Comparison of ENCODE assay signal across 8 mouse cellular contexts in the genomic region with DNA sequence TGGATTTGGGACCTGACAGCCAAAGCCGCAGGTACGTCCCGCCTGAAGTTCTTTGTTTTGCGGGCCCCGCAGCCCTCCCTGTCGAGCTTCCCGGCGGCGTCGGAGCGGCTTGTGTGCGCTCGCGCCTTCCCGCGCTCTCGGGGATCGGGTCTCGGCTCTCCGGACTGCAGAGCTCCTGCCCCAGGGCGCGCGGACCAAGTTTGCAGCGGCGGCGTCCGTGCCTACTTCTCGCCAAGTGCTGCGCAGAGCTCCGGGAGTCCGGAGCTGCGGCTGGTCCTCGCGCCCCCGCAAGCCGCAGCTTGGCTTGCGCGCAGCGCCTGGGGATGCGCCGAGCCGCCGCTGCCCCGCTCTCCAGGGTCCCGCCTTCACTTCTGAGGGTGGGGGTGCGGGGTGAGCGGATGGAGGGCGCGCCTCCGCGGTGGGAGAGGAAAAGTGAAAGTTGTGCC. TPM values are rescaled to one million over a fixed set of nuclear protein-coding genes. Genes with fewer than 3 reads are reported as not detected.
DNase-seq lines count a peak whose midpoint lies in the region; ATAC-seq and TF ChIP-seq lines count a peak whose summit lies in the region.

No protein-coding gene starts in this region.

- TF ChIP-seq CTCF in embryonic fibroblast, embryonic 13.5 days (IDR thresholded peaks at IDR 0.05; ENCODE audit: borderline replicate concordance, insufficient read depth, low read length): no peak

- H3K9me3 ChIP-seq in heart, embryonic 16.5 days (replicated peaks; ENCODE audit: control insufficient read depth, low read length): no peaks in the 10 kb centered on the region
- H3K9me3 ChIP-seq in limb, embryonic 10.5 days (replicated peaks): no peaks in the 10 kb centered on the region
- H3K9me3 ChIP-seq in midbrain, embryonic 11.5 days (ENCODE audit: control insufficient read depth, low read length): no peaks in the 10 kb centered on the region
- H3K9me3 ChIP-seq in stomach, embryonic 15.5 days: no peaks in the 10 kb centered on the region

- H3K4me1 ChIP-seq in embryonic fibroblast, embryonic 13.5 days (ENCODE audit: control insufficient read depth, insufficient read depth, low read length): peaks cover 9% of the 10 kb centered on the region; the same call in 1 of the 2 replicates
- H3K4me1 ChIP-seq in heart, embryonic 16.5 days (ENCODE audit: control insufficient read depth, insufficient read depth, low read length): 0 out of 2 replicates have a peak, but pooled peaks cover 2% of the 10 kb centered on the region
- H3K4me1 ChIP-seq in limb, embryonic 10.5 days: peaks cover 48% of the 10 kb centered on the region
- peaks cover 14% of the 10 kb centered on the region for H3K4me1 ChIP-seq in midbrain, embryonic 11.5 days (ENCODE audit: control insufficient read depth, insufficient read depth, low read length)
- H3K4me1 ChIP-seq in stomach, embryonic 15.5 days: peaks cover under 1% of the 10 kb centered on the region; the same call in 1 of the 2 replicates

- DNase-seq in 3134 (ENCODE audit: extremely low read depth, insufficient read length, low spot score): peak; percentile 77
- DNase-seq in MN1 (ENCODE audit: low spot score): peak; percentile 6
- no peak for DNase-seq in limb, embryonic 10.5 days (ENCODE audit: low spot score)
- peak; percentile 94 for DNase-seq in midbrain, embryonic 11.5 days (ENCODE audit: low spot score, missing footprints)
- DNase-seq in layer of hippocampus, adult 8-10 months (ENCODE audit: low spot score in 2 of 2): no peak

- peaks cover 35% of the 10 kb centered on the region for H3K27me3 ChIP-seq in heart, embryonic 16.5 days (ENCODE audit: control insufficient read depth, insufficient read depth, low read length)
- H3K27me3 ChIP-seq in limb, embryonic 10.5 days (ENCODE audit: low read depth, poor library complexity, severe bottlenecking): no peaks in the 10 kb centered on the region
- H3K27me3 ChIP-seq in midbrain, embryonic 11.5 days (ENCODE audit: control insufficient read depth, insufficient read depth, low read length): peaks cover 4% of the 10 kb centered on the region
- H3K27me3 ChIP-seq in stomach, embryonic 15.5 days (replicated peaks): no peaks in the 10 kb centered on the region

- H3K9ac ChIP-seq in heart, embryonic 16.5 days (ENCODE audit: low read length): peak overlapping the region; percentile 84
- peak overlapping the region; percentile 98 for H3K9ac ChIP-seq in midbrain, embryonic 11.5 days (ENCODE audit: low read length)
- peak overlapping the region; percentile 61 for H3K9ac ChIP-seq in stomach, embryonic 15.5 days

- 0 out of 2 replicates have a peak, but pooled peaks have one; percentile 23 for TF ChIP-seq POLR2A in embryonic fibroblast, embryonic 13.5 days (IDR thresholded peaks at IDR 0.05; ENCODE audit: low read depth, low read length)

- H3K36me3 ChIP-seq in heart, embryonic 16.5 days (ENCODE audit: control insufficient read depth, insufficient read depth): no peaks in the 10 kb centered on the region
- H3K36me3 ChIP-seq in limb, embryonic 10.5 days: no peaks in the 10 kb centered on the region
- H3K36me3 ChIP-seq in midbrain, embryonic 11.5 days (ENCODE audit: control insufficient read depth, insufficient read depth, low read length): no peaks in the 10 kb centered on the region
- H3K36me3 ChIP-seq in stomach, embryonic 15.5 days: no peaks in the 10 kb centered on the region

- peak overlapping the region; percentile 81 for H3K4me3 ChIP-seq in embryonic fibroblast, embryonic 13.5 days (ENCODE audit: insufficient read depth, low read length)
- H3K4me3 ChIP-seq in heart, embryonic 16.5 days (ENCODE audit: low read length): peak overlapping the region; percentile 75
- H3K4me3 ChIP-seq in limb, embryonic 10.5 days: peak overlapping the region; percentile 98
- peak overlapping the region; percentile 90 for H3K4me3 ChIP-seq in midbrain, embryonic 11.5 days (ENCODE audit: low read depth, low read length)
- H3K4me3 ChIP-seq in stomach, embryonic 15.5 days (replicated peaks): peak overlapping the region; percentile 62

- peak overlapping the region; percentile 96 for H3K27ac ChIP-seq in embryonic fibroblast, embryonic 13.5 days (ENCODE audit: insufficient read depth, low read length)
- peak overlapping the region; percentile 89 for H3K27ac ChIP-seq in heart, embryonic 16.5 days (ENCODE audit: low read length)
- H3K27ac ChIP-seq in limb, embryonic 10.5 days: peak overlapping the region; percentile 100
- H3K27ac ChIP-seq in midbrain, embryonic 11.5 days (ENCODE audit: low read depth, low read length): peak overlapping the region; percentile 98
- H3K27ac ChIP-seq in stomach, embryonic 15.5 days: peak overlapping the region; percentile 95

- WGBS in heart, embryonic 16.5 days: under 1% methylated on average over 51 of the region's 51 CpGs
- WGBS in limb, embryonic 10.5 days: under 1% methylated on average over 51 of the region's 51 CpGs
- under 1% methylated on average over 51 of the region's 51 CpGs for WGBS in midbrain, embryonic 11.5 days
- WGBS in stomach, embryonic 15.5 days: under 1% methylated on average over 51 of the region's 51 CpGs

- no peak for ATAC-seq in heart, embryonic 16.5 days (replicated peaks; ENCODE audit: extremely low read depth, insufficient read depth, low FRiP score)
- peak; percentile 5; the same call in 1 of the 2 replicates for ATAC-seq in midbrain, embryonic 11.5 days (ENCODE audit: low FRiP score)
- ATAC-seq in stomach, embryonic 15.5 days (ENCODE audit: insufficient read depth, low FRiP score, low read depth): no peak

- H3K4me2 ChIP-seq in heart, embryonic 16.5 days (ENCODE audit: low read depth, low read length): peak overlapping the region; percentile 90
- H3K4me2 ChIP-seq in midbrain, embryonic 11.5 days: peak overlapping the region; percentile 71
- peak overlapping the region; percentile 76 for H3K4me2 ChIP-seq in stomach, embryonic 15.5 days

RNA-seq across cellular contexts. Expression of gene Gli3, which starts 1.1 kb away (rescaled TPM):
- 41.8 and 64.3 TPM in 2 replicates for polyA plus RNA-seq in embryonic fibroblast, embryonic 13.5 days (2011; ENCODE audit: insufficient read length, low read depth, missing spikeins)
- polyA plus RNA-seq in heart, embryonic 16.5 days (2015; fragmentation: Nextera tagmentation; extraction: Ambion mirVana): 4.3 and 5.7 TPM in 2 replicates
- 57.9 and 65.0 TPM in 2 replicates for polyA plus RNA-seq in limb, embryonic 10.5 days (2016; fragmentation: Nextera tagmentation; extraction: Ambion mirVana)
- 36.4 and 41.5 TPM in 2 replicates for polyA plus RNA-seq in midbrain, embryonic 11.5 days (2014; fragmentation: Nextera tagmentation; extraction: Ambion mirVana)
- polyA plus RNA-seq in stomach, embryonic 15.5 days (2015; fragmentation: Nextera tagmentation; extraction: Ambion mirVana): 17.8 and 18.9 TPM in 2 replicates
- total RNA-seq in layer of hippocampus, adult 8-10 months (2022): 10 to 100 TPM in 3 of 4 experiments, 1 to 10 TPM in 1; 9.6 to 10.2 (median 10.2) TPM

Comparison
In these comparisons a context has a peak if more than half of its experiments do, and no peak if none do; other contexts are left out.
1. DNase-seq: peak in 3134 (single experiment), MN1 (single experiment) and midbrain, embryonic 11.5 days (single experiment); none in limb, embryonic 10.5 days (single experiment) and layer of hippocampus, adult 8-10 months (0 of 2).
2. Peak in every context shown above with its lines, with median percentiles within 50 percentile points of each other: H3K27ac ChIP-seq, H3K4me3 ChIP-seq, H3K4me2 ChIP-seq and H3K9ac ChIP-seq.